Mouse (Mus musculus): Measurements from ENCODE around the gene Nsd1.

Nsd1 gene

GRCm38 (mm10) chr13:55330567-55331400, 121.2 kb downstream of the Nsd1 start:
- DNase-seq = no peak

- DNase-seq = no peak
Observed at GRCm38 (mm10) chr13:55332331-55332730, 122.7 kb downstream of the Nsd1 start.

DNA sequence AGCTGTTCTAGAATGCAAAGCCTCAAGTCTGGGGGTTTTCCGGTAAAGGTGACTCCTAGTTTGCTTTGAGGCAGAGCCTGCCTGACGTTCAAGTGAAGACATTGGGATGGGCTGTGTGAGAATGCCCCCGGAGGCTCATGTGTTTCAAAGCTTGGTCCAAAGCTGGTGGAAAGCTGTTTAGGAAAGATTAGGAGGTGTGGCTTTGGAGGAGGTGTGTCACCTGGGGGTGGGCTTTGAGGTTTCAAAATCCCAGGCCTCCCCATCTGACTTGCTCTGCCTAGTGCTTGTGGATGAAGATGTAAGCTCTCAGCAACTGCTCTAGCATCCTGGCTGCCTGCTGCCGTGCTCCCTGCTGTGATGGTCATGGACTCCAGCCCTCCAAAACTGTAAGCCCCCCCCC, 126.1 kb downstream of the Nsd1 start:
- no peak for DNase-seq

DNA sequence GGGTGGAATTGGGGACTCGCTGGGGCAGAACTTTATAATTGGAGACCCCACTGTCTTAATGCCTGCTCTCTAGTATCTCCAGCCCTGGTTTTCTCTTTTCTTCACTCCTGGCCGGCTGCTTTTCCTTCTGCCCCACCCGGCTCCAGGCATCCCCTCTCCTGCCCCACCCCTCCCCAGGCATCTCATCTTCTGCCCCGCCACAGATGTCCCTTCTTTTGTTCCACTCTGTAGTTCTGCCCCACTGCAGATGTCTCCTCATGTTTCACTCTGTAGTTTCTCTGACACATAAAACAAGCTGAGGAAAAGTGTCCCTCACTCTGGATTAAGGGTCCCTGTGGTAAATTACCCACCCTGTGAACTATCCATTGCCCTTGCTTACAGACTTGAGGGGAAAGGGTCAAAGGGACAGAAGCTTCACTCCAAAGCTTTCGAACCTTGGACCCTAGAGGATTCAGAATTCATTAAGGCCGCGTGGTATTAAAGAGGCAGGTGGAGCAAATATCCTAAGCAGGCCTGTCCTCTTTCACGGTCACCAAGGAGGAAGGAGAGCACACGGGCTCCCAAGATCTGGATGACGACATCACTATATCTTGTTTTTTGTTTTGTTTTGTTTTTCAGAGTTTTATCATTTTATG, 127.9 kb downstream of the Nsd1 start:
- DNase-seq = no peak

- DNase-seq = no peak
Observed at GRCm38 (mm10) chr13:55338131-55339054, 128.8 kb downstream of the Nsd1 start.

- no peak for DNase-seq
Observed at GRCm38 (mm10) chr13:55339259-55339658, 129.7 kb downstream of the Nsd1 start.

GRCm38 (mm10) chr13:55342469-55342868, 132.9 kb downstream of the Nsd1 start:
- DNase-seq = no peak

GRCm38 (mm10) chr13:55344286-55344685, 134.7 kb downstream of the Nsd1 start:
- no peak for DNase-seq

DNA sequence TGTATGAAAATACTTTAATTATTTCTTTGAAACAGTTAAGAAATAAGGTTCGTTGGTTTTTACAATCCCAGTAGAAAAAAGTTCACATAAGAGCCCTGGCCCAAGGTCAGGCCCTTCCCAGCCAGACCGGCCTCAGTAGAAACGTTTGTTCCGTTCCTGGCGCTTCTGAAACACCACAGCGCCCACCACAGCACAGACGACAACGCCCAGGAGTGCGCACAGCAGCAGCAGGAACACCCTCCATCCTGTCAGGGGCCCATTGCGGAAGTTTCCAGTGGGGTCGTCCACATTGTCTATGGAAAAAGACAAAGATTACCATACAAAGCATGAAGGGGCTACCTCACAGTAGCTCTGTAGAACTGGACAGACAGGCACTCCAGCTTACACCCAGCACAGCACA, 137.2 kb downstream of the Nsd1 start:
- DNase-seq = no peak

DNA sequence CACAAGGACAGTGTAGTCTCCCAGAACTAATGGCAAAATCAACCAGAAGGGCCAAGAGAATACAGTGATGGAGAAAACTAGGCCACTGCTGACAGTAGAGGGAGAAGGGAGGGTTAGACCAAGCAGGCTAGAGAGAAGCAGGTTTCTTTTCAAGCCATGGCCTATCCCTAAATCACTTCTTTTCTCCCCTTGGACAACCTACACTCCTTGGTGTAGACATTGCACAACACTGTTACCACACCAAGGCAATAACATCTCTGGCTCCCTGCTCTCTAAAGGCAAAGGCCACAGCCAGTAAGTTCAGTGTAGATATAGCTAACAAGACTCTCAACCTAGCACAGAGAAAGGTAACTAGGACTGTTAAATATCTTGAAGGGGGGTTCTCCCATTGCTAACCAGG, 151.6 kb downstream of the Nsd1 start:
- no peak for DNase-seq

DNA sequence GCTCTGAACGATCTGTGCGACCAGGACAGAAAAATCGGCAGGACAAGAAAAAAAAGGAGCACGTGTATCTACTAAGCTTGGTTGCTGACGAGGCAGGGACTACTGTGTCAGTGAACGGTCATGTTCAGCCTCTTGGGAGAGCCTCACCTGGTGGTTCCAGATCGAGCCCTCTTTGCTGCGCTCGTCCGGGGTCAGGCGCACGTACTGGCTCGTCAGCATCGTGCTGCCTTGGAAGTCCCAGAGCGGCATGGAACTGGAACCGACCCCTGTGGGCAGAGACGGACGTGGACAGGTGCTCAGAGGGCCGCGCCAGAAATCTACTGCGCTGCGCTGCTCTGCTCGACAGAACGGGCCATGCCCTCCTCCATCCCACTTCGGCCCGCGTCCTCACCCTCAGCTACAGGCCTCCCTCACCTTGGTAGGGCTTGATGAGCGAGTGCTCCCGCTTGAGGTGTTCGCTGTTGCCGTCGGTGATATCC, 152.4 kb downstream of the Nsd1 start:
- DNase-seq = no peak

DNA sequence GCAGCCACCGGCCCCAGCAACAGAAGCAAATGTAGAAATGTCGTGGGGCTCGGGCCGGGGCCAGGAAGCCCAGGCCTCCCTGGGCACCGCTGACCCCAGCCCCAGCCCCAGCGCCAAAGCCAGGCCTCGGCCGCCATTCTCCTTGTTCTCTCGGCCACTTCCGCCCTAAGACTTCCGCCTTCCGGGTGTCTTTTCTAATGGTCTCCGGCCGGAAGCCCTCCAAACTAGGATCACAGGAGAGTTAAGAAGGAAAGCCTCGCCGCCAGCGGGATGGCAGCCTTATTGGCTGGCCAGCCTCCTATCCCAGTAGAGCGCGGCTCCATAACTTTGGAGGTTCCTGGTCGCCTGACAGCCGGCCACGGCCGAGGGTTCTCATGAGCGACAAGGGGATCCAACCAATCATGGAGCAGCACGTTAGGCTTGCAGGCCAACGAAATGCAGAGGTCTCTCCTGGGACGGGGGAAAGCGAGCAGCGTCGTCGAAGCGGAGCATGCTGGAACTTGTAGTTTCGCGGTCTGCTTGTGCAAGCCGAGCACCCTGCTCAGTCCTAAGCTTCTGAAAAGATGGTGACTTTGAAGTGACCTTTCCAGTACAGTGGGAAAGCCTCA, 153.0 kb downstream of the Nsd1 start, which contains the start of gene Lman2:
TSS of gene Lman2 (minus strand) at position 331 of the 608 bp plus-strand sequence.
- DNase-seq = peak; percentile 98
